Mouse (Mus musculus) adrenal gland, postnatal 14 days (tissue): Measurements from ENCODE around the gene Bach2. TPM values are rescaled to one million over a fixed set of nuclear protein-coding genes. Genes with fewer than 3 reads are reported as not detected.

Experiments
- DNase-seq: peaks from one replicate; pipeline ENCODE4 v3.0.0; 2021; ENCODE audit warnings: mixed read lengths
- total RNA-seq: library from RNA; stranded (reverse); gene quantifications from 2 replicates; pipeline ENCODE4 v1.2.3, GENCODE M21; 2021

Bach2 gene
- total RNA-seq, 1 experiment from 2014 or later, result 7.3 TPM

DNA sequence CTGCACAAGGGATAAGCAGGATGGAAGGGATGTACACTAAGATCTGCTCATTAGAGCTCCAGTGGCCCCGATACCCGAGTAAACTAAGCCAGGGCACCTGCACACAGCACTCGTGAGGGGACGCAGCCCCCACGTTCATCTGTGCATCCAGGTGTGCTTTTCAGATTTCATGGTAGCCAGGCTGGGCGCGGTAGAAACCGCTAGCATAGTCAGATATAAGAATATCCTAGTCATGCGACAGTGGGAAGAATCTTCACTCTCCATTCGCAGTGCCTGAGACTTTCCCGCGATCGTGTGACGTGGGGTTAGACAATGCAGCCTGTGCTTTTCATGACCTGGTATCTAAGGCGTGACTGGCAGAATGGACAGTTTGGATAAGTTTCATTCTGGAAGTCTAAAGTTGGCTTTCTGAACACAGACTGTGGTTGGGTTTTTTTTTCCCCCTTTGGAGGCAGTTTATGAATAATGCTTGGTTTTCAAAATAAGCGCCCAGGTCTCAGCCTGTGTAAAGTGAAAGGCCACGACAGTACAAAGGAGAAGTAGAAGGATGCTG is 290.9 kb downstream of the Bach2 start:
- DNase-seq, result no peak

GRCm38 (mm10) chr4:32530421-32530920 is 291.9 kb downstream of the Bach2 start:
- no peak for DNase-seq

- peak; percentile 27 for DNase-seq
These were observed 292.6 kb downstream of the Bach2 start for GRCm38 (mm10) chr4:32530921-32531846.

- no peak for DNase-seq
These were observed 293.5 kb downstream of the Bach2 start for GRCm38 (mm10) chr4:32532079-32532478.

GRCm38 (mm10) chr4:32533735-32534134 is 295.1 kb downstream of the Bach2 start:
- DNase-seq, result no peak

DNA sequence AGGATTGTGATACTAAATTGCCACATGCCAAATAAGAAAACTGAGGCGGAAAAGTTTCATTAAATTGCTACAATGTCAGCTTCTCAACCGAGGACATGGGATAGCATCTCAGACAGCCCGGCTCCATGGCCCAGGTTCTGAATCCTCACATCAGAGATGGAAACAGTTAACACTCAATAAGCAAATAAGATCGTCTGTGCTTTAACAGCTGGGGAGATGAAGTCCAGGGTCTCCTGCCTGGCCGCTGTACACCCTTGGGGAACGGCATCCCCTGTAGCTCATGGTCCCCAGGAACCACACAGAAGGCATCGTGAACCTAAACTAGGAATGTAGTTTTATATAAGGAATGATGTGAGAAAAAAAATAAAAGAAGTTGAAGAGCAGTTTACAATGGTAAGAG is 297.0 kb downstream of the Bach2 start:
- DNase-seq, result no peak

DNA sequence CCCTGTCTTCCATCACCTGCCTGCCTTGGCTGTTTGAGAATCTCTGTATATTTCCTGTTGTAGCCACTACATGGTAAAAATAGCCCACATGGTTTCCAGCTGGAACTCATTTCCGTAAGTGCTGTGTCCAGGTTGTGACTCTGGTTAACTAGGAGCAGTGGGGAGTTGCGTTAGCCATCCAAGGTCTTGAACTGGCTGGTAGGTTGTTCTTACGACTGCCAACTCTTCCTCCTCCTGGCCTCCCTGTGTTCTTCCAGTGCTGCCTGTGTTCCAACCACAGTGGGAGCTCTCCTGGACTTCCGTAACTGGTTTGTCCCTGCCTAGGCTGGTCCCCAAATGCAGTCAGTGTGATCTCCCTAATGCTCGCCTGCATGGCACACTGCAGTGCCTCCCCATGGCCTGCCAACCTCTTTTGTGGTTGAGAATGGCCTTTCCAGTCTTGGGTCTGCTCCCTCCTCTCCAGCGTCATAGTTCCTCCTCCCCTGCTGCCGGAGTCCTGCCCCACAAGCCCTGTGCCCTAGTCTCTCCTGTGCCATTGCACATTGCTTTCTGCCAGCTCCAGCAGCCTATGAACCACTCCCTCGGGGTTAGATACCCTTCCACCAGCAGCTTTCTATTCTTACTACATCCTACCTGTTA is 298.4 kb downstream of the Bach2 start:
- peak; percentile 61 for DNase-seq

DNA sequence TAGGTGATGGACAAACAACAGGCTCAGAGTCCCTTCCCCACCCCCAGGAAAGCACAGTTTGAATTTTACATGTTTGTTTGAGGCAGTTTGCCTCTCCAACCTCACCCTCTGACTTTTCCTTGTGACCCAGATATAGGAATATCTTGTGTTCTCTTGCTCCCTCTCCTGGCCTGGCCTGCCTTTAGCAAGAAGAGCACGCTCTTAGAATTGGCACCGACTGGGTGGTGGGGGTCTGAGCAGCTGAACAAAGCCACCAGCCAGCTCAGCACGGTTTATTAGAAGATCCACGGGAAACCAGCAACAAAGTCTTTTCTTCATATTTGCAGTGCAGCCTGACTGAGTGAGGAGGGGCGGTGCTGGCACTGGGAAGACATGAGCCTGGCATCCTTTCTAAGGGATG is 299.5 kb downstream of the Bach2 start:
- peak; percentile 75 for DNase-seq

DNA sequence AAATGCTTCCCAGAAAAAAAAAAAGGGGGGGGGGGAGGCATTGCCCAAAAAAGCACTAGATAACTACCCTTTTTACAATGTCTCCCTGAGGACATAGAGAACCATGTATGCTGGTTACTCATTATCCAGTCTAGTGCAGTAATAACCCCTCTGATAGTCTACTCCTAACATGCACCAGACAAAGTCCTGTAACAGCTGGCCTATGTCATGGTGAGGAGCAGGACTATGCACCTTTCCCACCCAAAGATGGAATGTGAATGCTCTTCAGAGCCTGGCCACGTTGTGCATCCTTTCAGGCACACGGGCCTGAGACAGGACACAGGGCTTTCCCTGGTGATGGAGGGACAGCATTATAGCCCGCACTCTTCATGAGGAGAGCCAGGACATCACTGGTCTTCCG is 299.9 kb downstream of the Bach2 start:
- DNase-seq, result no peak

GRCm38 (mm10) chr4:32538987-32539386 is 300.4 kb downstream of the Bach2 start:
- no peak for DNase-seq

GRCm38 (mm10) chr4:32544821-32545545 is 306.4 kb downstream of the Bach2 start:
- DNase-seq, result no peak

DNA sequence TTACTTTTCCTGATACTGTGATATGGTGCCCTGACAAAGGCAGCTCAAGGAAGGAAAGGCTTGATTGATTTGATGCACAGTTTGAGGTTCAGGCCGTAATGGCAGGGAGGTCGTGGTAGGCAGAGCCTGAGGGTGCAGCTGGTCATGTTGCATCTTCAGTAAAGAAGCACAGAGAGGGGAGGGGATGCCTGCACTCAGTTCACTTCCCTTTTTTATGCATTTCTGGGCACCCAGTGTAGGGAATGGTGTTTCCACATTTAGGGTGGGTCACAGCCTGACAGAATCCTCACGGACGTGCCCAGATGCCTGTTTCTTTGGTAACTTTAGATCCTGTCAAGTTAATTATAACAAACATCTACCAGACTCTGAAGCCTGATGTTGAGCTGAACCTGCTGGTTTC is 306.9 kb downstream of the Bach2 start:
- no peak for DNase-seq

GRCm38 (mm10) chr4:32549150-32549549 is 310.5 kb downstream of the Bach2 start:
- no peak for DNase-seq

DNA sequence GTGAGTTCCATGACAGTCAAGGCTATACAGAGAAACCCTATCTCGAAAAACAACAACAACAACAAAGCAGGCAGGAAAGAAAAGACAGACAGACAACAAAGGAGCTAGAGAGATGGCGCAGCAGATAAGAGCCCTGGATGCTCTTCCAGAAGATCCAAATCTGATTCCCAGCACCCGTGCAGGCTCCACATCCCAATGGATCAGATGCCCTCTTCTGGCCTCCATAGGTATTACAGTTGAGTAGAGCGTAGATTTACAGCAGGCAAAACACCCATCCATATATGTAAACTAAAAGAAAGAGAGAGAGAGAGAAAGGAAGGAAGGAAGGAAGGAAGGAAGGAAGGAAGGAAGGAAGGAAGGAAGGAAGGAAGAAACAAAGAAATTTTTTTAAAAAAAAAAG is 312.7 kb downstream of the Bach2 start:
- DNase-seq, result peak; percentile 40

DNA sequence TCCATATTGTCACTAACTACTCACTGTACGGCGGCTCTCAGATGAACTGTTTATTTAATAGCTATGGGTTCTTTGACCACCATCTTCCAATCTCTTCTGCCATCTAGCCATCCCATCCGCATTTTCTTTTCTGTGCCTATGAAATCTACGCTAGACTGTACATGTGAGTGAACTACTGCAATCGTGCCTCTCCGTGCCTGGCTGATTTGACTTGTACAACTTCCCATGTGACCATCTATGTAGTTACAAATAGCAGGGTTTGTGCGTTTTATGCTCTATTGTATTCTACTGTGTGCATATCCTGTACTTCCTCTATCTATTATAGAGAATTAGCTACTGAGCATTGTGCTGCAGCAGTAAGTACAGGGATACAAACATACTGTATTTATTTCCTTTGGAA is 316.9 kb downstream of the Bach2 start:
- DNase-seq, result no peak

DNA sequence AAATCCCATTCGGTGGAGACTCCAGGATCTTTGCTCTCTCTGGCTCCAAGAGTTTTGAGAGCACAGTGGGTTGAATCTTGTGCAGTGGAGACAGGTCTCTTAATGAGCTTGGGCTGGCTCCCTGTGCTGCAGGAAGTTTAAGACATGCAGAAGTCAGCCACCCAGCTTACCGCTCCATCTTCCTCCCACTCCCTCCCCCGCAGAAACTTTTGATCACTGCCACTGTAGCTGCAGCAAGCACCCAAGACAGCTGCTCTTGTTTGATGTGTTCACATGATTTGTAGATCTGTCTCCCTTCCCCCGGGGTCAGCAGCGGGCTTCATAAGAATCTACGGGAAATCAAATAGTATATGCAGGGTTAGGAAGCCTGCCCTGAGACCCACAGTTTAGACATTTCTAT is 321.6 kb downstream of the Bach2 start:
- DNase-seq, result peak; percentile 36

DNA sequence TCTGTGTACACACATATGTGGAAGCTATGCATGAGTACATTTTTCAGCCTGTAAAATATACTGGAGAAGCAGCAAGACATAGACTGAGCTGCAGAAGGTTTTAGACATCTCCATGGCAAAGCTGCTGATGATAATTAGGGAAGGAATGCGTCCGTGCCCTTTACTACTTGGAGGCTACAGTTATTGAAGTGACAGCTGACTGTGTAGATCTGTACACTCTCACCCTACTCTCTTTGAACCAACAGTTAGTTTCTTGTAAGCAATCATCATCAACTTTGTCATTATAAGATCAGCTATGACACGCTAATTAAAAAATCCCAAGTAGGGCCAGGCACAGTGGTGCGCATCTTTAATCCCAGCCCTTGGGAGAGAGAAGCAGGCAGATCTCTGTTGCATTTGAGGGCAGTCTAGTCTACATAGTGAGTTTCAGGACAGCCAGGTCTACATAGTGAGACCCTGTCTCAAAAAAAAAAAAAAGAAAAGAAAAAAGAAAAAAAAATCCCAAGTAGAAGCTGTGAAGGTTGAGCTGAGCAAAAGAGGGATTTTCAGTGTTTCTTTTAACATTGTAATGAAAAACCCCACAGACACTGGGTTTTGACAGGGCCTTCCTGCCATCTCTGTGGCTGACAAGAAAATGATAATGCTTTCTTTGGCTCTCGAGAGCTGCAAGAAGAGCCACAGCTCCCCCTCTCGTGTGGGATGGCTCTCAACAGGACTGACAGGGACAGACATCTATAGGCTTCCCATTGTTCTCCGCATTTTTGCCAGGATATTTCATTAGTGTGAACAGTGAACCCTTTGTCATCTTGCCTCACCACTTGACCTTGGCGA is 322.3 kb downstream of the Bach2 start:
- peak; percentile 32 for DNase-seq

GRCm38 (mm10) chr4:32561555-32562095 is 323.0 kb downstream of the Bach2 start:
- DNase-seq, result peak; percentile 76

DNA sequence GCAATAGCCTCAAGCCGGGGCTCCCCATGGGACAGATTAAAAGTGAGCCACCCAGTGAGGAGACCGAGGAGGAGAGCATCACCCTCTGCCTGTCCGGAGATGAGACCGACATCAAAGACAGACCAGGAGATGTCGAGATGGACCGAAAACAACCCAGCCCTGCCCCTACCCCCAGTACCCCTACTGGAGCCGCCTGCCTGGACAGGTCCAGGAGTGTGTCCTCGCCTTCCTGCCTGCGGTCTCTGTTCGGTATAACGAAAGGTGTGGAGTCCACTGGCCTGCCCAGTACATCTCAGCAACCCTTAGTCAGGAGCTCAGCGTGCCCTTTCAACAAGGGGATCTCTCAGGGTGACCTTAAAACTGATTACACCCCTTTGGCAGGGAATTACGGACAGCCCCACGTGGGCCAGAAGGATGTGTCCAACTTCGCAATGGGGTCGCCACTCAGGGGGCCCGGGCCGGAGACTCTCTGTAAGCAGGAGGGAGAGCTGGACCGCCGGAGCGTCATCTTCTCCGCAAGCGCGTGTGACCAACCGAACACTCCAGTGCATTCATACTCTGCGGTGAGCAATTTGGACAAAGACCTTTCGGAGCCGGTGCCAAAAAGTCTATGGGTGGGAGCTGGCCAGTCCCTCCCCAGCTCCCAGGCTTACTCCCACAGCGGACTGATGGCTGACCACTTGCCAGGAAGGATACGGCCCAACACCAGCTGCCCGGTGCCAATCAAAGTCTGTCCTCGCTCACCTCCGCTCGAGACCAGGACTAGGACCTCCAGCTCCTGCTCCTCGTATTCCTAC is 323.9 kb downstream of the Bach2 start:
- no peak for DNase-seq

DNA sequence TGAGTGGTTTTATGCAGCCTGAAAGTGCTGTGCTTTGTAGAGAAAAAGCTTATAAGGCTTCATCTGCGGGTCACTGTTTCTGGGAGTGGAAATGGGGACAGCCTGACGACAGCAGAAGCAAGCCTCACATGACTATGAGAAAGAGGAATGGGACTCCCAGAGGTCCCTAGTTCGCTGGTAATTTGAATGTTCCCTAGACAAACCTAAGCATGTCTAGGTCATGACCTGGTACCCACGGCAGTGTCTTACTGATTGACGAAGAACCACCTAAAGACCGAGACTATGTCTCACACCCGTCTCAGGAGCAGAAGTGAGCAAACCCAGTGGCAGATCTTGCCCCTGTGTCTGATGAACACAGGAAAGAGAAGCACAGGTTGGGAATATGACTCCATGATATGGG is 325.8 kb downstream of the Bach2 start:
- DNase-seq, result no peak
